Mouse (Mus musculus) 416B (cell line): ENCODE data around the gene Ndufv3.
"Not testable (repeated sequence)": the region's sequence is repeated elsewhere in the genome, so short reads cannot be mapped to it uniquely, and the experiment has no call there.

Source experiments
- DNase-seq: peaks from one replicate; pipeline ENCODE4 v3.0.0; 2011; ENCODE audit warnings: low read depth

Ndufv3 gene

DNA sequence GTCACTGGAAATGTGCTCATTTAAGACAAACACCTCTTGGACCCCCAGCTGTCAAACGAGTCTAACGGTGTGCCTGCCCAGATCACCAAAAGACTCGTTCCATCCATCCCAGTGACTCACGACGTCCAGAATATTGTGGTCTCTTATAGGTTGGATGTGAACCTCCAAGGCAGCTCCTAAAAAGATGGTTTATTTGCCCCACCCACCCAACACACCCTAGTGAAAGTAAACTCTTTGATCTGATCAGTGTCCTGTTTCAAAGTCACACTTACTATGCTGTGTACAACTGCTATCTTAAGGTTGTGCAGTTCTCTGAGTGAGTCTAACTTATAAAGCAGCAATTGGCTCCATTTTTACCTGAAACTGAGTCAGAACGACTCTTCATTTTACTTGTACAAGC, 7.3 kb upstream of the Ndufv3 start:
- no peak for DNase-seq

- no peak for DNase-seq
Measured at GRCm38 (mm10) chr17:31514696-31515095, 5.2 kb upstream of the Ndufv3 start.

- peak; percentile 87 for DNase-seq
Measured at GRCm38 (mm10) chr17:31519344-31519945, 470 bp upstream of the Ndufv3 start.

DNA sequence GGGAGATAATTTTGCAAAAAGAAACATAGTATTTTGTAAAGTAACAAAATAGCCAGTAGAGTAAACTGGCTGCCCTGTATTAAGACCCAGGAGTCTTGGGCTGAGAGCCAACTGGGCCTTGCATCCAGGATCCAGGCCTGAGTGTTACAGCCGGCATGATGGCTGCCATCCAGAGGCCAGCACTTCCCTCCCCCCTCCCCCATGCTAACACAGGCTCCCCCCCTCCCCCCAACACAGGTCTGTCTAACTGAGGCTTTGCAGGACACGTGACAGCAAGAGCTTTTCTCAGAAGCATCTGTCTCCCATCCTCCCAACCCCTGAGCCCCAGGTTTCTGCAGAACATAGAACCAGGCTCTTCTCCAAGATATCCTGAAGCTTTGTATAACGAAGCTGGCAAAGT, 980 bp downstream of the Ndufv3 start:
- peak; percentile 51 for DNase-seq

GRCm38 (mm10) chr17:31521948-31522347, 2.0 kb downstream of the Ndufv3 start:
- DNase-seq: no peak

GRCm38 (mm10) chr17:31525114-31525513, 5.2 kb downstream of the Ndufv3 start:
- no peak for DNase-seq

- DNase-seq: peak; percentile 38
Measured at GRCm38 (mm10) chr17:31525816-31526215, 5.9 kb downstream of the Ndufv3 start.

- peak; percentile 33 for DNase-seq
Measured at GRCm38 (mm10) chr17:31529314-31529713, 9.4 kb downstream of the Ndufv3 start.

GRCm38 (mm10) chr17:31531441-31532158, 11.7 kb downstream of the Ndufv3 start:
- peak; percentile 47 for DNase-seq

DNA sequence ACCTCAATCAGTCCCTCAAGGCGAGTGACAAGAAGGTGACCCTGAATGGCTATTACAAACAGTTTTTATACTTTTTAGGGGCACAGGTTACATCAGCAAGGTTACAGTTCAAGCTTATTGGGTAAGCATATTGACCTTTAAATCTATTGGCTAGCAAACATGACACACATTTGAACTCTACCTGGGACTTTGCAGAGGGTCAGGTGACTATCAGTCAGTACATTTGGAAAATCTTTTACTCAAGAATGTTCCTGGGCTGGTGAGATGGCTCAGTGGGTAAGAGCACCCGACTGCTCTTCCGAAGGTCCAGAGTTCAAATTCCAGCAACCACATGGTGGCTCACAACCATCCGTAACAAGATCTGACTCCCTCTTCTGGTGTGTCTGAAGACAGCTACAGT, 12.4 kb downstream of the Ndufv3 start:
- not testable (repeated sequence) for DNase-seq

GRCm38 (mm10) chr17:31535358-31535757, 15.4 kb downstream of the Ndufv3 start:
- no peak for DNase-seq

- DNase-seq: no peak
Measured at GRCm38 (mm10) chr17:31535871-31536629, 16.1 kb downstream of the Ndufv3 start.

DNA sequence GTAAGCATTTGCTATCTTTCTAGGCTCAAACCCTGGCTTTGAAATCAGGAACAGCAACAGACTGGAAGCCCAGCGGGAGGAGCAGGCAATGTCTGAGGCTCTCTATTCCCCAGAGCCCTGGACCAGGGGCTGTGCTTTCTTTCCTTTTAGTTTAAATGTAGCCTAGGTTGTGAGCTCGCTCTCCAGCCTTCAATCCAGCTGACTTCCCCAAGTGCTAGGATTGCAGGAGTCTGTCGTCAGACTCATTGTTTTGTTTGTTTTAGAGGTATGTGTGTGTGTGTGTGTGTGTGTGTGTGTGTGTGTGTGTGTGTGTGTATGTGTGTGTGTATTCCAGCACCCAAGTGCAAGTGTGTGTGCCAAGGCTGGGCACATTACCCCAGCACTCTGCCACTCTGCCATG, 20.2 kb downstream of the Ndufv3 start:
- no peak for DNase-seq

DNA sequence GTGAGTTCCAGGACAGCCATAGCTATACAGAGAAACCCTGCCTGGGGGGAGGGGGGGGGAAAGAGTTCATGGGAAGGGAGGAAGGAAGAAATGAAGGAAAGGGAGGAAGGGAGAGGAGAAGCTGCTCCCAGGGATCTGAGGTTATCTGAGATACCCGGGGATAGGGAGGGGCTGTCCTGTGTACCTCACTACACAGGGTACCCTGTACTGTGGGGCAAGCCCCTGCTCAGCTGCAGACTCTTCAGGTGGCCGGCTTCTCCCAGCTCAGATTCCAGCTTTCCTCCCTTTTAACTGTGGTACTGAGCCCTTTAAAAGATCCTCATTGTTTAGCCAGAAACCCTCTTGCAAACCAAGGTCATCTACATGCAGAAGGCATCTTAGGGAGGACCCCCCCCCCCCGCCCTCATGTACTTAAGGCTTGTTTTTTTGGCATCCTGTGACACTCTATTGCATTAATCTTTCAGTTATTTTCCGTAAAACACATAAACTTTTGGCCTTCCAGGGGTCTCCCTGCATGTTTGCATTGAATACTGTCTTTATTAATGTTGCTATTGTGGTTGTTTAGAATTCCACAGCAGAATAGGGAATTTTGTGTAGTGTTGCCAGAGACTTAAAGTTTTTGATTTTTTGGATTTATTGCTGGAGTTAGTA, 21.0 kb downstream of the Ndufv3 start:
- no peak for DNase-seq

DNA sequence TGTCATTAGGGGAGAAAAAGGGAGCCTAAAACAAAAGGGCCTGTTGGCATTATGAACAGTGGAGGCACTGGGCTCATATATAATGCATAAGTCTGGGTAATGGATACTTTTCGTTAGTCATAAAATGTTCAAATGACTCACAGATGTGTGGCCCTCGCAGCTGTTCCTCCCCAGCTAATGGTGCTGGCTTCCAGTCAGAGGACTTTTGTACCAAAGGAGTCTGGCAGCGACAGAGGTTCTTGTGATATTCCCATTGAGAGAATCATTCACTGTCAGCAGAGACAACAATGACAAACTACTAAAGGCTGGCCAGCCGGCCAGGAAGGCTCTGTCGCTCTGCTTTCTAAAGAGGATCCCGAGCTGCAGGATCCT, 21.5 kb downstream of the Ndufv3 start:
- no peak for DNase-seq

- no peak for DNase-seq
Measured at GRCm38 (mm10) chr17:31543574-31543973, 23.7 kb downstream of the Ndufv3 start.

- no peak for DNase-seq
Measured at GRCm38 (mm10) chr17:31546444-31547196, 26.7 kb downstream of the Ndufv3 start.

DNA sequence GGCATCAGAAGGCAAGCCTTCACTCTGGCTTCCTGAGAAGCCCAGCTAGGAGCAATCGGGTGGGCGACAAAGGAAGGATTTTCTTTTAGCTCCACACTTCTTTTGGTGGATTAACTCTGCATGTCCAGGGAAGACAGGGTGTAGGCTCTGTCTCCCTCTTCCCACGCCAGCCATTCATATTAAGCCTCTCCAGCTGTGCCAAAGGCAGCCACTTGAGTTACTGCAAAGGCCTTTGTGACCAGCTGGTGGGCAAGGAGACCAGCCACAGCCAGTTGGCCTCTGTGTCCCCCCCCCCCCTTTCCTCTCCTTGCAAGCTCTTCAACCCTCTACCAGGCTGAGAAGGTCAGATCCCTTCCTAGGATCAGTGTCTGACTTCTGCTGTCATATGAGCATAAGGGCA, 28.1 kb downstream of the Ndufv3 start:
- no peak for DNase-seq

GRCm38 (mm10) chr17:31549389-31549788, 29.5 kb downstream of the Ndufv3 start:
- no peak for DNase-seq

DNA sequence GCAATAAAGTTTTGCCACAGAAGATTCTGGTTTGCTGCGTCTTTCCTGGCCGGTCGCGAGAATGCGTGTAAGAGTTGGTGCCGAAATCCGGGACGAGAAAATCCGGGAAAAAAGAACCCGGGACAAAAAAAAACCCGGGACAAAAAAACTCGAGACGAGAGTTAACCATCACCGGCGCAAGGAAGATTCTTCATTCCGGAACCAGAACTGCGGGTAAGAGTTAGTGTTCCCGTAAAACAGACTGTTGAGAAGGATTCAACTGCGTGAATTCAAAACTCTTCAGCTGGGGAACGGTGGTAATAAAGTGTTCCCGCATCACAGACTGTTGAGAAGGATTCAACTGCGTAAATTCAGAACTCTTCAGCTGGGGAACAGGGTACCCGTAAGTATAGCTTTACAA, 32.7 kb downstream of the Ndufv3 start:
- DNase-seq: not testable (repeated sequence)

DNA sequence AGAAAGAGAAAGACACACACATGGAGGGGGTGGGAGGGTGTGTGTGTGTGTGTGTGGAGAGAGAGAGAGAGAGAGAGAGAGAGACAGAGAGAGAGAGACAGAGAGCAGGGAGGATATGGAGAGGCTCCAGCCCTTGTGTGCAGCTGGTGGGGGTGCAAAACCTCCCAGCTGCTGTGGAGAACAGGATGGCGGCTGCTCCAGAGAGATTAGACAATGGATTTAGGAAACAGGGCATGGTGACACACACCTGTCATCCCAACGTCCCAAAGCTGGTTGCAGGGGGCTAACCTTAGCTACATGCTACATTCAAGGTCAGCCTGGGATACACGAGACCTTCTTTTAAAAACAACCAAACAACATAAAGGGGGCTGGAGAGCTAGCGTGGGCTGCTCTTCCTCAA, 36.3 kb downstream of the Ndufv3 start:
- no peak for DNase-seq
